Mouse (Mus musculus) neural tube, embryonic 10.5 days (tissue): Measurements from ENCODE around the gene Calcb.

ENCODE experiments used
- DNase-seq: peaks from one replicate; pipeline ENCODE4 v3.0.0-alpha.2; 2017; ENCODE audit warnings: low spot score; ENCODE audit errors: extremely low spot score

The Calcb gene

GRCm38 (mm10) chr7:114753471-114753870 lies 35.0 kb downstream of the Calcb start:
- no peak for DNase-seq

DNA sequence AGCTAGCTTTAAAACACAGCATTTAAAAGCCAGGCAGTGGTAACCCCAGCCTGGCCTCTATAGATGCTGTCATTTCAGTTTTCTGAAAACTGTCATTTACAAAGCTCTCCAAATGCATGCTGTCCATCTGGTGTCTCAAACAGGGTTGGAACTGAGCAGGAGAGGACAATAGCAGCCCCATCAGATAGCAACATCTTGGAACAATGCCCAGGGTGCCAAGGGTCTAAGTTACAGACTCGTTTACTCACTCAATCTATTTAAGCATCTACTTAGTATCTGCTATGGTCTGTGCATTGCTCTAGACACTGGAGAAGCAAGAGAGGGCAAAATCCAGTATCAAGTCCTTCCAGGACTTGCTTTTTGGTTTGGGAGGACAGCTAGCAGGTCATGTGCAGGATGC lies 35.8 kb downstream of the Calcb start:
- no peak for DNase-seq

DNA sequence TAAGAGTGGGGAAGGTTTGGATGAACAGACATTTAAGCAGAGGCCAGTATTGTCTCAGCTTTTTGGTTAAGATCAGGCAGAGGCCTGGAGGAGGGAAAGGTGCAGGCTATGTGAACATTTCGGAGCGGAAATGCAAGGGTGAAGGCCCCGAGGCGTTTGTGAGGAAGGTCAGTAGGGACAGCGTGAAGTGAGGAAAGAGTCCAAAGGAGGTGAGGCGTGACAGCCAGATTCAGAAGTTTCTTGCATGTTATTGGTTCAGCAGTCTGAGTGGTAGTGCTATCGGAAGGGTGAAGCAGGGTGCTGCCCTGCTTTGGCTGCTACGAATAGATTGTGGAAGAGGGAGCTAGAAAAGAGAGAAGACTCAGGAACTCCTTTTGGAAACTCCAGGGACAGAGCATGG lies 36.2 kb downstream of the Calcb start:
- no peak for DNase-seq

GRCm38 (mm10) chr7:114762660-114763059 lies 44.2 kb downstream of the Calcb start:
- DNase-seq = no peak

- no peak for DNase-seq
Observed at GRCm38 (mm10) chr7:114765273-114765672, 46.8 kb downstream of the Calcb start.

- DNase-seq = no peak
Observed at GRCm38 (mm10) chr7:114766523-114766922, 48.1 kb downstream of the Calcb start.

GRCm38 (mm10) chr7:114768516-114768915 lies 50.1 kb downstream of the Calcb start:
- no peak for DNase-seq

DNA sequence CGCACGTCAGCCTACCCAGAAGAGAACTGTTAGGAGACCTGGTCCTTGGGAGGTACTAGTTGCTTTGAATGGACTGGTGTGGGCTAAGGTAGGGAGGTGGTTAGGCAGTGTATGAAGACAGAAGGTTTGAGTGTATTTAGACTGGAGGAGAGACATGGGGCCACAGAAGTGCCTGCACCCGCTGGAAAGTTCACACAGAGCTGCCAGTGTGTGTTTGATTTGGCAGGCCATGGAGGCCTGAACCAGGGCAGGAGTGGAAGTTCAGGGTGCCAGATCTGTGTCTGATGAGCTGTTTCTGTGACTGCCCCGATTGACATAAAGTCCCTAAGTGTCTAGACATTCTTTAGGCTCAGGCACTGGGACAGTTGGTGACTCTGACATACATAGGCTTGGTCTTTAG lies 50.6 kb downstream of the Calcb start:
- no peak for DNase-seq

DNA sequence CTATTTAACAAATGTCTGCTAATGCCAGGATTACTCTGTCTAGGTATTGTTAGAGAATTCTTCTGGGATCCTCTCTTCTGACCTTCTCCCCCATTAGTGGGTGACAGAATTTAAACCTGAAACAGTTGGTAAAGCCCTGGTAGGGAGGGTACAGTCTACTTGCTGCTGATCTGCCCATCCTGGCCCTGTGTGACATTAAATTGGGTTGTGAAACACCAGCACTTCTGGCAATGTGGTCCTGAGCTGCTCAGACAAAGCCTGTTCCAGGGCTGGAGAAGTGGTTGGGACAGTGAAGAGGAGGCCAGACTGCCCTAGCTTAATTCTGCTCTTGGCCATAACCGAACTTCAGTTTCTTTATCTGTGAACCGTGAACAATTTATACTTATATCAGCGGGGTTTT lies 52.1 kb downstream of the Calcb start:
- DNase-seq = no peak

- no peak for DNase-seq
Observed at GRCm38 (mm10) chr7:114771801-114772200, 53.4 kb downstream of the Calcb start.
